Mouse (Mus musculus): Measurements from ENCODE around the gene Grip2. TPM values are rescaled to one million over a fixed set of nuclear protein-coding genes. Genes with fewer than 3 reads are reported as not detected.

The Grip2 gene
- total RNA-seq, 2 experiments from 2014 or later = 7.9 to 9.6 TPM

Other genes with a start within 250 kb of the Grip2 start
- 100 to 1,000 TPM; 149 to 151 TPM for gene Slc6a6, start 143.2 kb downstream of the Grip2 start, total RNA-seq (2021)
- gene Ccdc174, start 50.8 kb upstream of the Grip2 start, total RNA-seq (2021) = 10 to 100 TPM; 21.6 to 25.3 TPM
- 1 to 10 TPM; 1.9 to 3.0 TPM for gene 4930590J08Rik, start 75.6 kb upstream of the Grip2 start, total RNA-seq (2021)
- 1 to 10 TPM; 7.3 to 8.5 TPM for gene Fgd5, start 151.6 kb upstream of the Grip2 start, total RNA-seq (2021)

All from layer of hippocampus, postnatal 14 days (tissue).